Mouse (Mus musculus) thymus, postnatal 10 days (tissue): ENCODE measurements around the gene Asap2.
"Not testable (repeated sequence)": the region's sequence is repeated elsewhere in the genome, so short reads cannot be mapped to it uniquely, and the experiment has no call there.

ENCODE experiments used
- DNase-seq, 2 experiments: peaks; one replicate each; pipeline ENCODE4 v3.0.0; 2021; ENCODE audit warnings: low spot score in 2 of 2

The Asap2 gene

DNA sequence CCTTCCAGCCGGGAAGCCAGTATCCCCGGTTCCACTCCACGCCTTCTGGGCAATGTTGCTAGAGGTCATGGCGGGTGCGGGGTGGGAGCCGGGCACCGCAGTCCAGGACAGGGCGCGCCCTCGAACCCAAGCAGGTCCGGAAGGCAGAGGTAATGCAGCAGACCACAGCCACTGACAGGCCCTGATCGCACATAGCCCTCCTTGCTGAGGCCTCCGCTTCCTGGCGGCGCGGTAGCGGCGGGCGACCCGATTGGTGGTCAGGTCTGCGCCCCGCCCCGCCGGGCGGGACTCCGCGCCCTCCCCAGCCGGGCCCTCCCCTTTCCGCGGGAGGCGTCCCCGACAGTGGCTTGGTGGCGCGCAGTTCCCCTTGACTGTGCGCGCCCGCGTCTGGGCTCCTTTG is at the start of gene Asap2:
Gene Asap2, plus strand, starts transcription at position 328 of the 400 bp plus-strand sequence.
- DNase-seq = peak; percentile 30 to 55

- DNase-seq = not testable (repeated sequence)
Observed at GRCm38 (mm10) chr12:20947051-20947997, 42.9 kb upstream of the Asap2 start.

- peak in 1 of 2 experiments; percentile 3 for DNase-seq
Observed at GRCm38 (mm10) chr12:20990579-20990978, 320 bp downstream of the Asap2 start.

DNA sequence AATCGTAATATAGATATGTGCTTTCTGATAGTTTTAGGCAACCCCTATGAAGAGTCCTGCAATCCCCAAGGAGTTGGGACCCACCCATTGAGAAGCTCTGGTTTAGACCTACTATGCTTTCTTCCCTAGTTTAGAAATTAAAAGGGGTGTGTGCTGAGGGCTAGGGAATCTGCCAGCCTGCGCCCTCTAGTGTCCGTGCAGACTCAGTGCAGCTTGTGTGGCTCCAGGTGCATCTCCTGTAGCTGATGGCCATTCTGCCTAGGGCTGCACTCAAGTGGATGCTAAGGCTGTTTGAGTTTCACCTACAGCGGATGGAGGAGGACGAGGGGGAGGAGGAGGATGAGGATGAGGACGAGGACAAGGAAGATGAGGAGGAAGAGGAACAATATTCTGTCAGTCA is 40.6 kb downstream of the Asap2 start:
- DNase-seq = not testable (repeated sequence)

DNA sequence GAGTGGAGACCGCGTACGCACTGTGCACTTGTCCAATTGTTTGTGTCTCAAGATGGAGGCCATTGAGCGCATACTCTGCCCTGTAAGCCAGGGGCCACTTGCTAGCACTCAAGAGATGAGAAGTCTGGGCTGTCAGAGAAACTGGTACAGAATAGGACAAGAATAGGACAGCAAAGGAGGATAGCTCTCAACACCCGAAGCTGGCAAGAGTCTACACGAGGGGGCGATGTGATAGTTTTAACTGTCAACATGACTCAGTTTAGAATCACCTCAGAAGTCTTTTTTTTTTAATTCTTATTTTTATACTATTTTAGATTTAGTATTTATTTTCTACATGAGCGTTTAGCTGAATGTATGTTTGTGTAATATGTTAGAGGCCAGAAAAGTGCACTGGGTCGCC is 56.5 kb downstream of the Asap2 start:
- not testable (repeated sequence) for DNase-seq

DNA sequence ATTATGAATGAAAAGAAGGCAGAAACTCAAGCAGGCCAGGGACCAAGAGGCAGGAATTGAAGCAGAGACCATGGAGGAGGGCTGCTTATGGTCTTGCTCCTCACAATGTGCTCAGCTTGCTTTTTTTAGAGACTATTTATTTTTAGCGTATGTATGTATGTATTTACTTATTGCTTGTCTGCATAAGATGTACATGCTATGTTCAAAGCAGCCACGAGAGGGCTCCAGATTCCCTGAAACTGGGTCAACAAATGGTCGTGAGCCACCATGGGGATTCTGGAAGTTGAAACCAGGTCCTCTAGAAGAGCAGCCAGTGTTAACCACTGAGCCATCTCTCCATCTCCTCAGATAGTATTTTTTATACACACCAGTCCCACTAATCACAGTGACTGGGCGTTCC is 85.5 kb downstream of the Asap2 start:
- DNase-seq = peak; percentile 27 to 68

DNA sequence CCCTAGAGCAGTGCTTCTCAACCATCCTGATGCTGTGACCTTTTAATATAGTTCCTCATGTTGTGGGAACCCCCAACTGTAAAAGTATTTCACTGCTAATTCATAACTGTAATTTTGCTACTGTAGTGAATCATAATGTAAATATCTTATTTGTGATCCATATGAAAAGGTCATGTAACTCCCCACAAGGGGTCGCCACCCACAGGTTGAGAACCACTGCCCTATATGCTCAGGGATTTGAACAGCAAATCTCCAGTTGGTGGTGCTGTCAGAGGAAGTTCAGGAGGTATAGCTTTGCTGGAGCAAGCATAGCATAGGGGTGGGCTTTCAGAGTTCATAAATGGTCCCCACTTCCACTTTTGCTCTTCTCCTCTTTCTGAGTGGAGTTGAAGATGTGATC is 99.9 kb downstream of the Asap2 start:
- DNase-seq = peak; percentile 3 to 36

- not testable (repeated sequence) for DNase-seq
Observed at GRCm38 (mm10) chr12:21092446-21092845, 102.2 kb downstream of the Asap2 start.

DNA sequence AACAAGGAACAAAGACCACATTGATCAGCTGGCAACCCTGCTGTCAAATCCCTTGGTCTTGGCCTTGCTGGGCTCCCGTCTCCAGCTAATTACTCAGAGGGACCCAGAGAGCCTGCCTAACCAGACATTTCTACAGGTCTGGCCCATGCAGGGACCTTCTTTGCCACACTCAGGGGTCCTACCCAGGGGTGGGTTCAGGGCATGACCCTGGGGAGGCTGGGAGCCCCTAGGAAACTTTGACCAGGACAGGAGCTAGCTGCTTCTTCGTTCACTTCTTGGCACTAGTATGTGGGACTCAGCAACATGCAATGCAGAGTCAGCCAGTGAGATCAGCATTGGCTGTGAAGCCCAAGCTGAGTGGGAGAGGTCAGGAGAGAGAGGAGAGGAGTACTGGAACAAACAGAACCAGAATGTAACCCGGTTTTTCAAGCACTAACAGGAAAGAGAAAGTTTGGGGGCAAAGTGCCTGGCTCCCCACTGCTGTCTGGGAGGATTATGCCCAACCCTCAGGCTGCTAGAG is 107.6 kb downstream of the Asap2 start:
- DNase-seq = not testable (repeated sequence)

DNA sequence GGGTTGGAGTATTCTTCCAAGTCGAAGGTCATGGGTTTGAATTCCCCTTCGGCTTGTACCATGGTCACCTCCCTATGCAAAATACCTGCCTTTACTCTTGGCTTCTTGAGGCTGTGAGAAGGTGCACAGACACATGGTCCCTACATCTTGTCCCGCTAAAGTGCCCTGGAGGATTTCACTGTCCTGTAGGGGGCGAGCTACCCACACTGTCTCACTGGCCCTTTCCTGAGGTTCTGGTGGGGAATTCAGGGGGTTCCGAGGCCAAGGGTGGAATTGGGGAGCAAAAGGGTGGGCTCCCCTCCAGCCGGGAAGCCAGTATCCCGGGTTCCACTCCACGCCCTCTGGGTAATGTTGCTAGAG is 120.8 kb downstream of the Asap2 start:
- DNase-seq = not testable (repeated sequence)

- peak; percentile 51 to 72 for DNase-seq
Observed at GRCm38 (mm10) chr12:21111476-21112452, 121.5 kb downstream of the Asap2 start.

DNA sequence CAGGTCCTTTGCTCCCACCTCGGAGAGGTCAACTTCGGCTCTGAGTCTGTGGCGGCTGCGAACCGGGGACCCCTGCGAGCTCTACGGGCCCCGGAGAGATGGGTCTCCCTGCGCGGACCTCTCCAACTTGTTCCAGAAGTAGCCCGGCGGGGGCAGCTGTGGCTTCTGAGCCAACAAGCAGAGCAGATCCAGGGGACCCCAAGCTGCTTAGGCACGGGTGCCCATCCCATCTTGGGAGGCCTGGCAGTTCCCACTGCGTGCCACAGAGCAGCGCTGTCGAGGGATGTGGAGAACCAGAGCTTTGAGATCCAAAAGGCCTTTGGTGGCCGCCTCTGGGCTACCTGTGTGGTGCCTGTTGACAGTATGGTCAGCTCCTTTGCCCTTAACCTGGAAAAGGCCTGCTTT is 122.2 kb downstream of the Asap2 start:
- peak; percentile 22 to 25 for DNase-seq

DNA sequence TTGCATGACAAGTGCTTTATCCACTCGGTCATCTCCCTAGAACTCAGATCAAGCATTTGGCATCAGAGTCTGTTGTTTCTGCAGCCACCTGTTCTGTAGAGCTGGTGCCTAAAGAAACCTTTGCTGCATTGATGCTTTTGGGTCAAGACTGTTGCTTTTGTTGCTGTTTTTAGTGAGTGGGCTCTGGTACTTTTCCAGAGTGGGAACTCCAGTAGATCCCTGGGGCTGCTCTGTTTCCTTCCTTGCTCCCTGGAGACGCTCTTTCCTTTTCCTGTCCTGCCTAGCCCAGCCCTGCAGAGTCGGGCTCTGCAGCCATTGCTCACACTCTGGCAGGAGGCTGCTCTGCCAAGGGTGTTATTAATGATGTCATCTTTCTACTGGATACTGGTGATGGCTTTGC is 129.2 kb downstream of the Asap2 start:
- DNase-seq = no peak

- DNase-seq = no peak
Observed at GRCm38 (mm10) chr12:21122818-21123217, 132.6 kb downstream of the Asap2 start.

DNA sequence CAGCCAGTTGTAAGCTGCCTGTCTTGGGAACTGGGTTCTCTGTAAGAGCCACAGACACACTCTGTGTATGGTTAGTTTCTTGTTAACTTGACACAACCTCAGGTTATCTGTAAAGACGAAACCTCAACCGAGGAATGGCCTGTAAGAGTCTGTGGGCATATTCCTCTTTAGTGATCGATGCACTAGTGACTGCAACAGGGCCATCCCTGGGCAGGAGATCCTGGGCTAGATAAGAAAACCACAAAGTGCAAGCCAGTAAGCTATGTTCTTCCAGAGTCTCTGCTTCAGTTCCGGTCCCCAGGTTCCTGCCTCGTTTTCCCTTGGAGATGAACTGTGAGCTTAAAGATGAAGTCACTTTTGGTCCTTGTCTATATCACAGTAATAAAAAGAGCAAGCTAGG is 133.4 kb downstream of the Asap2 start:
- no peak for DNase-seq

GRCm38 (mm10) chr12:21125675-21126470 is 135.6 kb downstream of the Asap2 start:
- DNase-seq = no peak

GRCm38 (mm10) chr12:21126516-21126915 is 136.3 kb downstream of the Asap2 start:
- no peak for DNase-seq

GRCm38 (mm10) chr12:21128930-21129869 is 138.9 kb downstream of the Asap2 start:
- DNase-seq = no peak

GRCm38 (mm10) chr12:21130274-21130823 is 140.1 kb downstream of the Asap2 start:
- DNase-seq = no peak

GRCm38 (mm10) chr12:21132537-21132936 is 142.3 kb downstream of the Asap2 start:
- DNase-seq = peak in 1 of 2 experiments; percentile 11
